Mouse (Mus musculus): ENCODE results near the gene Scrn3.

Gene Scrn3

DNA sequence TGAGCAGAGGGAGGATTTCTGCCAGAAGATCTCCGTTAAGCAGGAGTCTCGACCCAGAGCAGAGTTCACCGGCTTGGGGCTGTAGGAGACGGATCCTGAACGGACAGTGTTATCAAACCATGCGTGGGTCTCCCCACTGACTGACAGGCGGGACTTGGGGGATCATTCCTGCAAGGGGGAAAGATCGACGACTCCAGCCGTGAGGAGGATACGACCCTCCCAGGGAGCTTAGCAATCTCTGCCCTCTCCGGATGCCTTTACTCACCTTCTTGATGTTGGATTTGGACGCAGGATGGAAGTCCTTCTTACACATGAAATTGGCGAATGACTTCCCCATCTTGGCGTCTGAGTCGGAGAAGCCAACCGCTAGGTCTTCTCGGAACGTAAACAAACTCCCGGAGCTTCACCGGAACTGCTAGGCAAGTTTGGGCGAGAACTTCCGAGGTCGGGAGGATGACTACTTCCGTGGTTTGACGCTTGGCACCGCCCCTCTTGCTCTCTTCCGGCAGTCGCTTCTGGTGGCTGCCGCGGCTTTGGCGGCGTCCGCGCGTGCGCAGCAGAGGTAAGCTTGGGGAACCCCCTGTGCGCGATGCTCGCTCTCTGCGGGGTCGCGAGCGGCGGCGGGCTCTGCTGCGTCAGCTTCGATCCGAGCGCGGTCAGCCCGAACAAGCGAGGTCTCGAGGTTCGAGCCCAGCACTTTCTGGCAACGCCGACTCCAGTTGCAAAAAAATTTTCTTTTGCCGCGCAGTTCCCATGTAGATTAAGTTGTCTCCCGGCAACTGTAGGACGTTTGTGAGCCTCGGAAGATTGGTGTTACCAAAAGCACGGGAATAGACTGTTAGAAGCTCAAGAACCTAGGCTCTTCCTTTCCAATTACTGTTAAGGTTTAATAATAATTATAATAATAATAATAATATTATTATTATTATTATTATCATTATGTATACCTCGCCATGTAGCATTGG, at the start of gene Scrn3, which contains the start of gene Cir1:
Scrn3 (plus strand) TSS at position 450 of the 965 bp plus-strand sequence.
Cir1 (minus strand) TSS at position 550 of the 965 bp plus-strand sequence.
- peak; percentile 96 to 97 for DNase-seq

DNA sequence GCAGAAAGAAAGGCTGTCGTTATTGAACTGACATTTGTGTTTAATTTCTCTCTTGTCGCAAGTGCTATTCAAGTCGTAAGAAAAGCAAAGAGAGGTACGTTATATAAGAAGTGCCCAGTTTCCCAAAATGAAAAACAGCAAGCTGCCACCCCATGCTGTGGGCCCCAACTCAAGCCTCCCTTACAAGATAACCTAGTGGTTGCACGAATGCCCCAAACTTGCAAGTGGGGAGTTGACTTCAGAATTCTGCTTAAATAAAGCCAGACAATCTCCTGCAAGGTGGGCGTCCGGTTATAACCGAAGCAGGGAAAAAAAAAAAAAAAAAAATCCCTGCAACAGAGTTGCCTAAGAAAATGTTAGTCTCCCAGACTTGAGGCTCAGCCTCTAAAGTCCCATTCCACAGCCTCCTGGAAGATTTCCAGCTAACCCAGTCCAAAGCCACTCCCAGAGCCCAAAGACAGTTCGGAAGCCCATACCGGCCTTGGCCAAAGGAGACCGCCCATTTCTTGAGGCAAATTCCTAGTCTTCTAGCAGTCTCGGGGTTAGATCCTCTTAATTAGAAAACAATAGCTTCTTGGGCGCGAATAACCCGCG, 49.1 kb upstream of the Scrn3 start:
- no peak for DNase-seq

DNA sequence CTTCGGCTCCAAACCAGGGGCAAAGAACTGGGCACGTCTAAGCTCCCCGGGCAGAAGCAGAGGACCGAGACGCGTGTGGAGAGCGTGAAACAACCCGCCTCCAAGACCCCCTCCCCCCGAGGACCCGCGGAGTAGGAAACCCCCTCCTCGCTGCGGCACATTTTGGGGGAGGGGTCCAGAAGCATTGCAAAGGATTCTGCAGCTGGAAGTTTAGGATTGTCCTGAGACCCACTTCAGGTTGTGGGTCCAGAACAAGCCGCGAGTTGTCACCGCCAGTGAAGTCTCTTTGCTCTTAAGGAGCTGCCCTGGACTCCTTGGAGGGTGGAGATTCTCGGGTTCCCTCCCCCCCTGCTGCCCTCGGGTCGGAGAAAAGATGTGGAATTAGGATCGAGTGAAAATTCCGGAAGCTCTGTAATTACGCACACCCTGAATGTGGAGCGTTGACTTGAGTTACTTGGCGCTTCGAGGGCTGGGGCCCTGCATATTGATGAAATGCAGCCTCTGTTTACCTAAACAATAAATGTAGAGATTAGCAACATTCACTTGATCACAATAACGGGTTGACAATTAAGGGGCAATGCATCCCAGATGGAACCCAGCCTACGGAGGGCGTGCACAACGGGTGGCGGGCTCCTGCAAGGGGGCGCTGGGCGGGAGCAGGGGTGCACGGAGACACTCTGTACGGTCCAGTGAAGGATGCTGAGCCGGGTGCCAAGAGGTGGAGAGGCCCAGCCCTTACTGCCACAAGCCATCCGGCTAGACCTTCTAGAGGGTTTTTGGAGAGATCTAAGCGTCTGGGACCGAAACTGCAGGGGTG, 48.4 kb upstream of the Scrn3 start:
- DNase-seq, result peak in 1 of 2 experiments; percentile 14

DNA sequence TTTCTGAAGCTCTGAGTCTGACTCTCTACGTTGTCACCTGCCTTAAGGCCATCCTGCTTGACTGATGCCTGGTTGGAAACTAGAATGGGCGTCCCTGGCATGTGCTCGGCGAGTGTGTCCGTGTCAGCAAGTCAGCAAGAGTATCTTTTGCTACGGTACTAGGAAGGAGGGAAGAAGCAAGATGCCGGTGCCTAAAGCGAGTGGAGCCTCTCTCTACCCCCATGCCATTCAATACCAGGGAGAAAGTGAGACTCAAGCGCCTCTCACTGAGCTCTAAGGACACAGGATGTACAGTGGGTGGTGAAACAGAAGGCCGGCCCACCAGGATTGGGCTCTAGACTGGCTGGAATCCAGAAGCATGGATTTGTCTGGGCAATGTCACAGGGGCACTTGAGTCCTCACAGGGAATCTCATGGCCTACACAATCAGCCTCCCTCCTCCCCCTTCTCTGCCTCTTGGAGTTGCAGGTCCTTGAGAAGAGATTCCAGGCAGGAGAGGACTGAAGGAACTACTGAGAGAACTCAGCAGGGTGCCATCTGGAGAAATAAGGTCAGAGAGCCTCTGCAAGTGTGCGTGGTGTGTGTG, 47.7 kb upstream of the Scrn3 start:
- no peak for DNase-seq

DNA sequence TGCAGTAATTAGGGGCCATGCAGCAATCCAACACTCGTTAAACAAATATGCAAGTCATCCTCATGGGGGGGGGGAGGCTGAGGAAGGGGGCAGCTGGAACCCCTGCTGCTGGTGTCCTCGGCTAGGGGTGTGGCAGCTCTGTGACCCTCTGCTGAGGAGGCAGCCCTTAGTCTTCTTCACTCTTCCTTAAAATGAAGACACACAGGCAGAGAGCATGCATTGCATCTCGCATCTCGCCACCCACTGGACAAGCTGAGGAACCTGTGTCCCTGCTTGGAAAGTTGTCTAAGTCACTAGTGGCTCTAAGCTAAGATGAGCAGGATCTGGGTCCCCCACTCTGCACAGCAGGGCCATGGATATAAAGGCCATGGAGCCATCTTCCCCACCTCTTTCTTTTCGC, 46.4 kb upstream of the Scrn3 start:
- DNase-seq, result peak in 1 of 2 experiments; percentile 23

DNA sequence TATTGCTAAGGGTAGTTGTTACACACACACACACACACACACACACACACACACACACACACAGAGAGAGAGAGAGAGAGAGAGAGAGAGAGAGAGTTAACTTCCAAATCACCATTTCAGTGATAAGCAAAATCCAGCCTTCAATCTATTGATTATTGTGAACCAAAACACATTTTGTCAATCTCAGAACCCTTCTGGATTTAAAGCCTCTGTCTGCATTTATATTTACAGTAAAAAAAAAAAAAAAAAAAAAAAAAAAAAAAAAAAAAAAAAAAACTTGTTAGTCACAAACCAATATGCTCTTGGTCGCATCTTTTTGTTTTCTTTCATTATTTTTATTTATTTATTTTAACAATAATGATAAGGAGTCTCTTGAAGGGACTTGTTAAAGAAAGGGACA, 45.8 kb upstream of the Scrn3 start:
- no peak for DNase-seq

DNA sequence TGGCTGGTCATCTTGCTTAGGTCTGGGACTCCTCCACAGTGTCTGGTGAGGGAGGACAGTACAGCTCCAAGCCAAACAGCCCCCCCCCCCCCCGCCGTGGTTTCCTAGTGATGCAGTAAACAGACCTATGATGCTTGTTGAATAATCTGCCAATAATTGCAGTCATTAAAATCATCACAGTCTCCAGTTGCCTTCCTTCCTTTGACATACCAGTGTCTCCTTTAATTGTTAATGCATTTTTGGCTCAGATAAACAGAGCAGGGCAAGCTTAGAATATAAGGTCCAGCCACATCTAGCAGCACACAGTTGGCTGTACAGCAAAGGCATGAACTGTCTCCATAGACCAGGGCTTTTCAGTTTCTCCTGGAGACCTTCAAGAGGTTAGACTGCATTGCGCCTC, 45.2 kb upstream of the Scrn3 start:
- no peak for DNase-seq

DNA sequence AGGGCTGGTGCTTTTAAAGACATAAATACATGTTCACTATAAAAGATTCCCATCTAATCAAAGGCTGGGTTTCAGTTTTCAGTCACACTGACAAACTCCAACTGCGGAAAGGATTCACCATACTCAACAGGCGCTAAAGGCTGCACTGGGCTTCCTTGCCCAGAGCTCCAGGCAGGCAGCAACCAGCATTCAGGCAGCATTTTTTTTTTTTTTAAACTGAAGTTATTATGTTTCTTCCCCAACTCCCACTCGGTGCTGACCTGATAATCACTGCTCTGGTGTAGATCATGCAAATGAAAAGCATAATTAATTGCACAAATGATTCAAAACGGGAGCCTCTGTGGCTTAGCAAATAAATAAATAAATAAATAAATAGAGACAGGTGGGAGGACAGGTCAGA, 44.6 kb upstream of the Scrn3 start:
- DNase-seq, result no peak

DNA sequence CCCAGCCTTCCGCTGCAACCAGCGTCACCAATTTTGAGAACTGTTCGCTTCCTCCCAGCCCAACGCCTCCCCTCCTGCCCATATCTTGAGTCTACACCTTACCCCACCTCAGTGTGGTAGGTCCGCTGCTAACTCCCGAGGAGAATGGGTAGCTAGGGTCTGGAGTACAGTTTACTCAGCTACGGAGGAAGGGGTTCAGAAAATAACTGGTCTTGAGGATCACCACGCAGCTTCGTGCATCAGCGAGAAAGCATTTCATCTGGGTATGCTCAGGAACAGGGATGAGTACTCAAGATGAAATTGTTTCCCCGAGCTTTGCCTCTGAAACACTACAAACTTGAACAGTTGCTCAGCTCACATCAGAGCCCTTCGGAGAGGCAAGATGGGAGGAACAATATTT, 44.1 kb upstream of the Scrn3 start:
- DNase-seq, result no peak

DNA sequence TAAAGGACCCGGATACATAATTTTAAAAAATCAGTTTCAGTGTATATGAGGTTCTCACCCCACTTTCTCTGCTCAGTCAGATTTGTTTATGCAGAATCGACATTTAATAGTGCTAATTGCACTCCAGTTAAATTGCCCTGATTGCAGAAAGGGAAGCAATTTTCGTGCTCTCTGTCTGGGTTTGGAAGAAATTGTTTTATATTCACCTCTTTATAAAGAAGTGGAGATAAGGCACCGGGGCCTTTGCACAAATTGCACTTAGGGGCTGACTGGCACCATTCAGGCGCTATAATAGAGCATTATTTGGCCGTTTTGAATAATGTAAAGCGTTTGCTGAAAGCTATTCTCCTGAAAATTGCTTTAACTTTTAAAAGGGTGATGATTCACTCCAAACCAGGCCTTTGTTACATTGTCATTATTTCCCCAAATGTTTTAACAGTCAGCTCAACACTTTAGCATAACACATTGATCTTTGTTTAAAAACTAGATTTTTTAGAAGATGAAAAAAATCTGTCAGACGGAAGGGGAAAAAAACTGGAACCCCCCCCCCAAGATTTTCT, 43.5 kb upstream of the Scrn3 start:
- DNase-seq, result no peak

DNA sequence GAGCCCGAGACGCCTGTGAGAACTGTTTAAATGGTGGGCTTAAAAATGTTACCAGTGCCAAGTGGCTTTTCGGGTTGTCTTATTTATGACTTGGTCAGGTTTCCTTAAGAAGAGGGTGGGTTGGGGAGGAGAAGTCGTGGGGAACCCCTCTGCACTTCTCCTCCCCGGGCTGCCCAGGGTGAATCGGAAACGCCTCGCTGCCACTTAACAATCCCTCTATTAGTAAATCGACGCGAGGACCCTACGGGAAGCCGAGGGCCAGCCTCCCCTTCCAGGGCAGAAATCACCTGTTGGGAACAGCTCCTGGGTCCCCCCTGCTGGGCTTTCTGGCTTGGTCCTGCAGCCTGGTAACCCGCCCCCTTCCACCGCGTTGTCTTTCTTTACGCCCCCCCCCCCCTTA, 42.7 kb upstream of the Scrn3 start:
- DNase-seq, result peak in 1 of 2 experiments; percentile 24

DNA sequence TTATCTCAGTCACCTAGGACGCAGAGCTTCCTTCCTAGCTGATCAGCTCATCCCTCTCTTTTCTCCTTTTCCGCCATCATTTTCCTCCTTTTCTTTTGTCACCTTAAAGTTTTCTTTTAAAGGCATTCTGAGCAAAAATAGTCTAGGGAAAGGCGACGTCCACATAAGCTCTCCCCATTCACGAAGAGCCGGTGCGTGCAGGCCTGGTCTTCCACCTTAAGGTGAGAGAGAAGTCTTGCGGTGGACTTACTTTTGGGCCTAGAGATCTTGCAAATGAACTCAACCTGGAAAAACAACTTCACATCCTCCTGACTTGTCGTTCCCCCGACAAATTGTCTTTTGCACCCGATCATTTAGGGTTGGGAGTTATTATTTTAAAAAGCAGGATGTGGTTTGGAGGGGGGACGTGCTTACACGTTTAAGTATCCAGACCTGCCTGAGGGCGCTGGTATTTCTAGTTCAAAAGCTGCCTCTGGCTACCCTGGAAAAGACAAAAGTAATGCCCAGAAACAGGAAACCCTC, 42.3 kb upstream of the Scrn3 start:
- no peak for DNase-seq

DNA sequence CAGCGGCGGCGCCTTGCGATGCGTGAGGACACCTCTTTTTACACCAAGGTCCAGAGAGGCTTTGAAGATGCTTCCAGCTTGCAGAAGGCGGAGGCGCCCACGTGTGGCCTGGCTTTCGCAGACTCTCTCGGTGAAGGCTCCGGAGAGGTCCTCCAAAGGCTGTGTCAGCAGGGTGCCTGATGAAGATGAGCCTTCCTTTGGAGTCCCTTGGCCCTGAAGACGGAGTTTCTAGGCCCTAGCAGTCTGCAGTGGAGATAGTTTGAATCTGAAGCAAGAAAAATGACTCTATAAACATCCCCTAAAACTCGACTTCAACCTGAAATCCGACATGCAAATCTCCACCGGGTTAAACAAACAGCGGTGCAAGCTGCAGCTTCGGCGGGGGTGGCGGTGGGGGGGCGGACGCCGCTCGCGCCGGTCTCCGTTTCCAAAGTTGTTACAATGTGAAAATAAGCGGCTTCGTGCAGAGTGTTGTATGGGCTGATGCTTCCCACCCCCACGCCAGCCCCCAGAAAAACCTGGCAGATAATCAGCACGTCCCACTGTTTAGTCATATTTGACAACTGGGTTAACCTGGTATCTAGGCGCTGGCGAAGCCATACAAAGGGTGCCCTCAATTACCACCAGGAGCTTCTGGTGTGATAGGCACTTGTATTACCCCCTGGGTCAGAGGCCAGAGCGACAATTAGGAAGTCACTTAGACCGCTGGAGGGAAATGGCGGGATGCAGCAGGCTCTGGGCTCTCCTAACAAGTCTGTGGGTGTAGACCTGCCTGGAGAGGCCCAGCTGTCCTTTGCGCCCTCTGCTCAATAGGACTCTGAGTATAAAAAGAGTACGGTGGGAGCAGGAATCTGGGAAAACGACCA, 41.6 kb upstream of the Scrn3 start:
- peak in 1 of 2 experiments; percentile 26 for DNase-seq

DNA sequence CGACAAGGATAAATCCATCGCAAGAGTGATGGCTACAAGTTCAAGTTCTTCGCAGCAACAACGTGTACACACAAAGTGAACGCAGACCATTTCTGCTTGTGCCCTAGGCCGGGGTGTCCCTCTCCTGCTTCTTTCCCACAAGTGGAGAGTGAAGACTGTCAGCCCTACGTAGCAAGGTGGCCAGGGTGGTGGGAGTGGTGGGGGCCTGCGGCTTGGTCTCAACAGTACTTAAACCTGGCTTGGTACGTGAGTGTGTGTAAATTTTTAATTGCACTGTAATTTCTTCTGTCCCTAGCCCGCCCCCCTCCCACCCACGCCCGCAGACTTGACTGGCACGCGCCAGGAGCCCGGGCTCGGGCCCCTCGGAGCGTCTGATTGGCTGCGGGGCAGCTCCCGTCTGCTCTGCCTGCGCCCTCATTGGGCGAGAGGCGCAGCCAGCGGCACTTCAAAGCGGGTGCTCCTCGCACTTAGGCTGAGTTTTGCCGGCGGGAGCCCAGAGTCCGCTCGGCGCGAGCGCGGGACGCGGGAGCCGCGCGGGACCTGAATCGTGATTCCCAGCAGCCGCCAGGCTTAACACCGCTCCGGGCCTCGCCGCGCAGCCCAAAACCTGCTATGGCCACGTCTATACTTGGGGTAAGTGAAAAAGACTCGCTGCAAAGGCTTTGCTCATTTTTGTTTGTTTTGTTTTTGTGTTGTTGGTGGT, 40.8 kb upstream of the Scrn3 start, which contains the start of gene Sp9:
Sp9 (plus strand) TSS at position 467 of the 703 bp plus-strand sequence.
- peak; percentile 19 to 48 for DNase-seq

DNA sequence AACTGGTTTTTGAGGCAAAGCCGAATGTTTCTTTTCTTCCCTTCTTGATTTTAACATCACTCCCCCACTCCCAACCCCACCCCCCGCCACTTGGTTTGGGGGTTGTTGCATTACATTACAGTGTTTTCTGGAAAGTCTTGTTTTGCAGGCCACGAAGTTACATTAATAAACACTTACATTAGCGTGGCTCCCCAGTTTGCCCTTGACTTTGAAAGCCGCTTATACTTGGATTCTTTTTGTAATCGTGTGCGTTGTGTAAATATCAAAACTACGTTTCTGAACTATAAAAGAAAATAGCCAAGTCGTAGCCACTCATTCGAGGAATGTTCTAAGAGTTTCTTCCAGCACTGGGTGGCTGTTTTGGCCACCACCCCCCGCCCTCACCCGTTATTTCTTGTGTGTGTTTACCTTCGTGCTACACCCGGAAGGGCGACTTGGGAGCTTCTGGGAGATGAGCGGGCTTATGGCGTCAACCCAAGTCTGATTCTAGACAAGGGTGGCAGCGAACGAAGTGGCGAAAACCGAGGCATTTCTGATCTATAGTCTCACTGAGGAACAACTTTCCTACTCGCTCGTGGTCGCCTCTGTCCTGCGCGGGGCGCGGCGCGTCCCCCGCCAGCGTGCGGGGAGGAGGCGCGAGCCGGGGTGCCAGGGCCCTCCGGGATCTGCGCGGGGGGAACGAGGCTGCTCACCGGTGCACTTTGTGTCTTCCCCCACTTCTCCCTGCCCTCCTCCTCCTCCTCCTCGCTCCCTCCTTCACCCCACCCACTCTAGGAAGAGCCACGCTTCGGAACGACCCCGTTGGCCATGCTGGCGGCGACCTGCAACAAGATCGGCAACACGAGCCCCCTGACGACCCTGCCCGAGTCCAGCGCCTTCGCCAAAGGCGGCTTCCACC, 39.8 kb upstream of the Scrn3 start:
- peak; percentile 36 to 46 for DNase-seq

DNA sequence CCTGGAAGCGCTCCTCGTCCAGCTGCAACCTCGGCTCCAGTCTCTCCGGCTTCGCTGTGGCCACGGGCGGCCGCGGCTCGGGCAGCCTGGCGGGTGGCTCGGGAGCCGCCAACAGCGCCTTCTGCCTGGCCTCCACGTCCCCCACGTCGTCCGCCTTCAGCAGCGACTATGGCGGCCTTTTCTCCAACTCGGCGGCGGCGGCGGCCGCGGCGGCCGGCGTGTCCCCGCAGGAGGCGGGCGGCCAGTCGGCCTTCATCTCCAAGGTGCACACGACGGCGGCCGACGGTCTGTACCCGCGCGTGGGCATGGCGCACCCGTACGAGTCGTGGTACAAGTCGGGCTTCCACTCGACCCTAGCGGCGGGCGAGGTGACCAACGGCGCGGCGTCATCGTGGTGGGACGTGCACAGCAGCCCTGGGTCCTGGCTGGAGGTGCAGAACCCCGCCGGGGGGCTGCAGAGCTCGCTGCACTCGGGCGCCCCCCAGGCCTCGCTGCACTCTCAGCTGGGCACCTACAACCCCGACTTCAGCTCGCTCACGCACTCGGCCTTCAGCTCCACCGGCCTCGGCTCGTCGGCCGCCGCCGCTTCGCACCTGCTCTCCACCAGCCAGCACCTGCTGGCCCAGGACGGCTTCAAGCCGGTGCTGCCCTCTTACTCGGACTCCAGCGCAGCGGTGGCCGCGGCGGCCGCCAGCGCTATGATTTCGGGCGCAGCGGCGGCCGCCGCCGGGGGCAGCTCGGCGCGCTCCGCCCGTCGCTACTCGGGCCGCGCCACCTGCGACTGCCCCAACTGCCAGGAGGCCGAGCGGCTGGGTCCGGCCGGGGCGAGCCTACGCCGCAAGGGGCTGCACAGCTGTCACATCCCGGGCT, 38.9 kb upstream of the Scrn3 start:
- DNase-seq, result peak in 1 of 2 experiments; percentile 22

DNA sequence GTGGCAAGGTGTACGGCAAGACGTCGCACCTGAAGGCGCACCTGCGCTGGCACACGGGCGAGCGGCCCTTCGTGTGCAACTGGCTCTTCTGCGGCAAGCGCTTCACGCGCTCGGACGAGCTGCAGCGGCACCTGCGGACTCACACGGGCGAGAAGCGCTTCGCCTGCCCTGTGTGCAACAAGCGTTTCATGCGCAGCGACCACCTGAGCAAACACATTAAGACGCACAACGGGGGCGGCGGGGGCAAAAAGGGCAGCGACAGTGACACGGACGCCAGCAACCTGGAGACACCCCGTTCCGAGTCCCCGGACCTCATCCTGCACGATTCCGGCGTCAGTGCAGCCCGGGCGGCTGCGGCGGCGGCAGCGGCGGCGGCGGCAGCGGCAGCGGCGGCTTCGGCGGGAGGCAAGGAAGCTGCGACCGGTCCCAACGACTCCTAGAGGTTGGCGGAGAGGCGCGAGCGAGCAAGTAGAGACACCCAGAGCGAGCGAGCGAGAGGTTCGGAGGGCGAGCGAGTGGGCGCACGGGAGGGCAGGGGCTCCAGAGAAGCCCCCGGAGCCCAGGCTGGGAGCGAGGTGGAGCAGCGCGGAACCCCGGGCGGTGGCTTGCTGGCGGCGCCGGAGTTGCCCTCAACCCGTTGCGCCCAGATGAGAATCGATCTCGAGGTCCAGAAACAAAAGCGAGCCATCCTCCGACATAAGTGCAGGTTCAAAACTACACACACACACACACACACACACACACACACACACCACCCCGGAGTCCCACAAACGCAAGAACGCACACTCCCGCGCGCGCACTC, 38.1 kb upstream of the Scrn3 start:
- peak; percentile 34 to 45 for DNase-seq

Data from cerebellum, postnatal 14 days (tissue).